Mouse (Mus musculus) C2C12 (cell line): Measurements from ENCODE around the gene Ube2b. TPM values are rescaled to one million over a fixed set of nuclear protein-coding genes. Genes with fewer than 3 reads are reported as not detected.

Source experiments
- H3K27me3 ChIP-seq: one replicate; pipeline ENCODE4 v1.6.1; 2011; ENCODE audit not compliant: control insufficient read depth, insufficient read depth, insufficient read length
- H3K36me3 ChIP-seq: one replicate; pipeline ENCODE4 v1.6.1; 2011; ENCODE audit not compliant: control insufficient read depth, insufficient read depth
- H3K4me3 ChIP-seq: one replicate; pipeline ENCODE4 v1.5.1; 2011; ENCODE audit warnings: mild to moderate bottlenecking, control low read depth; ENCODE audit not compliant: poor library complexity, insufficient read depth, severe bottlenecking
- H3K79me2 ChIP-seq: one replicate; pipeline ENCODE4 v1.6.1; 2011; ENCODE audit not compliant: control insufficient read depth, insufficient read depth
- H3K79me3 ChIP-seq: one replicate; pipeline ENCODE4 v1.6.1; 2011; ENCODE audit warnings: low read depth, control low read depth
- H3ac ChIP-seq: one replicate; pipeline ENCODE3; 2011; ENCODE audit warnings: low read depth; ENCODE audit not compliant: control insufficient read depth, insufficient read length
- CEBPB ChIP-seq: IDR thresholded peaks from one replicate; pipeline ENCODE4 v1.6.1; 2011; ENCODE audit warnings: low read depth, mild to moderate bottlenecking, control low read depth, moderate library complexity
- CTCF ChIP-seq: IDR thresholded peaks from one replicate; pipeline ENCODE4 v1.5.1; 2011; ENCODE audit not compliant: control insufficient read depth, insufficient read depth, insufficient read length
- FOSL1 ChIP-seq: IDR thresholded peaks from one replicate; pipeline ENCODE4 v1.8.0; 2011; ENCODE audit warnings: mild to moderate bottlenecking, low read length; ENCODE audit not compliant: poor library complexity, insufficient read depth, severe bottlenecking
- MAX ChIP-seq: IDR thresholded peaks from one replicate; pipeline ENCODE4 v1.6.1; 2011; ENCODE audit warnings: mild to moderate bottlenecking, control low read depth
- MYOD1 ChIP-seq: IDR thresholded peaks from one replicate; pipeline ENCODE4 v1.6.1; 2011; ENCODE audit warnings: low read depth; ENCODE audit not compliant: control insufficient read depth, insufficient read length
- MYOG ChIP-seq: IDR thresholded peaks from one replicate; pipeline ENCODE4 v1.6.1; 2011; ENCODE audit not compliant: control insufficient read depth, insufficient read length; ENCODE audit errors: extremely low read depth
- USF1 ChIP-seq: IDR thresholded peaks from one replicate; pipeline ENCODE4 v1.6.1; 2011; ENCODE audit warnings: low read depth, mild to moderate bottlenecking, control low read depth, moderate library complexity
- polyA plus RNA-seq: library from polyadenylated mRNA; unstranded; fragments of >200 nt; fragmentation: generic; extraction: Trizol; gene quantifications from one replicate; pipeline ENCODE4 v1.2.1, GENCODE M21; 2012; ENCODE audit warnings: missing spikeins

Gene Ube2b
- polyA plus RNA-seq, 1 experiment, result 49.4 TPM

DNA sequence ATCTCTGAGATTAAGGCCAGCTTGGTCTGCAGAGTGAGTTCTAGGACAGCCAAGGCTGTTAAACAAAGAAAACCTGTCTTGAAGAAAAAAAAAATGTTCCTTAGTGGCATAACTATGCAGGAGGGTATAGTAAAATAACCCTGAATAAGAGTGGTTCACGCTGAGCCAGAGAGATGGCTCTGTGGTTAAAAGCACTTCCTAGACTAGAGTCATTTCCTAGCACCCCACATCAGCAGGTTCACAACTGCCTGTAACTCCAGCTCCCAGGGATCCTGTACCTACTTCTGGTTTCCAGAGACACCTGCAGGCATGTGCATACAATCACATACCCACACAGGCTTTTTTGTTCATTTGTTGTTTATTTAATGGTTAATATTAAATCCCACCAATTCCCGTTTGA lies 5.0 kb upstream of the Ube2b start:
- Histone ChIP-seq H3K27me3 (no peaks in the 10 kb centered on the region), H3K79me2 (peaks cover 13% of the 10 kb centered on the region), H3K79me3 (no peaks in the 10 kb centered on the region), H3K4me3 (no peak overlapping the region), H3K36me3 (no peaks in the 10 kb centered on the region), H3ac (no peak overlapping the region)
- no peak for TF ChIP-seq USF1
- TF ChIP-seq CTCF, result no peak
- no peak for TF ChIP-seq MYOG
- TF ChIP-seq MAX, result no peak
- TF ChIP-seq MYOD1, result no peak
- no peak for TF ChIP-seq FOSL1
- TF ChIP-seq CEBPB, result no peak

DNA sequence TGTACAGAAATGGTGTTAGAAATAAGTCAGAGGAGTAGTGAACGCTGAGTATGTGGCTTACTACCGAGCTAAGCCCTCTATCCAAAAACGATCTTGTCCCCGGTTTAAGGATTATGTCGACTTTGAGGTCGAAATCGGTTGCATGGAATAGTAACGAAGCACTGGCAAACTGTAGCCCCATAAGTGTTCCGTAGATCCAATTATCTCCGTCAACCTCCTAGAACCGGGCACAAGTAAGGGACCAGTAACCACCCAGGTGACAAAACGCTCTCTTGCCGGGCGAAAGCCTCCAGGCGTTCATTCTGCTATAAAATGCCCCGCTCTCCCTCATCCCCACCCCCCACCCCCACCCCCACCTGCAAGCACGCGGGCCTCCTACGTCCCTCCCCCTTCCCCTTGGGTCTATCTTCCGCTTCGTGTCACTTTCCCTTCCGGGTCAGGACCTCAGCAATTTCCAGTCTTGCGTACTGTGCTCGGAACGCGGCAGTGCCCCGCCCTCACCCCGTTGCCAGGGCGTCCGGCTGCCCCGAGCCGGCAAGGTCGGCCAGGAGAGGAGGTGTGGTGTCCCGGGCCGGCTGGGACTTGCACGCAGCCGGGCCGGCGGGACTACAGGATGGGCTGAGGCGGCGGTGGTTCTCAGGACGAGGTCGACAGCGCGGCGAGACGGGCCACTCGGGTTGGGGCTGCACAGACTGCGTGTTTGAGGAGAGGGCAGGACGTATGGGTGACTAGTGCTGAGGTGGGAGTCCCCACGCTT lies 3.4 kb upstream of the Ube2b start, which contains the start of gene Cdkl3:
Gene Cdkl3, plus strand, starts transcription at position 450 of the 757 bp plus-strand sequence.
- peak within 1 kb of the TSS; percentile 81 for H3K4me3 ChIP-seq
- H3K79me3 ChIP-seq, result peaks cover 10% of the 10 kb centered on the region
- peak within 1 kb of the TSS; percentile 79 for H3ac ChIP-seq
- peaks cover 27% of the 10 kb centered on the region for H3K79me2 ChIP-seq
- H3K36me3 ChIP-seq, result no peaks in the 10 kb centered on the region
- no peaks in the 10 kb centered on the region for H3K27me3 ChIP-seq
- no peak for TF ChIP-seq USF1
- no peak for TF ChIP-seq CEBPB
- TF ChIP-seq FOSL1, result no peak
- TF ChIP-seq MYOD1, result no peak
- TF ChIP-seq MAX, result peak; percentile 80

DNA sequence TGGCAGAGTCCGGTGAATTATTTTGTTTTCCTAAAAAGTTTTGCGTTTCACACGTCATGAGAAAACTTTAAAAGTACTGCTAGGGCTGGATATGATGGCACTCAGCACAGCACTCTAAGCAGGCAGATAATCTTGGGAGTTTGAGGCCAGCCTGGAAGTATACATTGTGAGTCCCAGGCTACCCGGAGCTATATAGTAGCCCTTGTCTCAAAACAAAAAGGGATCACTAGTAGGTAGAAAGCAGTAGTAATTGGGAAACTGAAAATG lies 2.9 kb upstream of the Ube2b start:
- H3K79me3 ChIP-seq, result peaks cover 15% of the 10 kb centered on the region
- peak overlapping the region; percentile 81 for H3K4me3 ChIP-seq
- no peaks in the 10 kb centered on the region for H3K36me3 ChIP-seq
- TF ChIP-seq MAX, result no peak
- no peak for TF ChIP-seq MYOG
- TF ChIP-seq CEBPB, result no peak
- TF ChIP-seq USF1, result no peak
- TF ChIP-seq MYOD1, result no peak
- no peak for TF ChIP-seq CTCF
- no peak for TF ChIP-seq FOSL1
- H3K79me2 ChIP-seq, result peaks cover 33% of the 10 kb centered on the region
- H3K27me3 ChIP-seq, result no peaks in the 10 kb centered on the region
- H3ac ChIP-seq, result peak overlapping the region; percentile 65

DNA sequence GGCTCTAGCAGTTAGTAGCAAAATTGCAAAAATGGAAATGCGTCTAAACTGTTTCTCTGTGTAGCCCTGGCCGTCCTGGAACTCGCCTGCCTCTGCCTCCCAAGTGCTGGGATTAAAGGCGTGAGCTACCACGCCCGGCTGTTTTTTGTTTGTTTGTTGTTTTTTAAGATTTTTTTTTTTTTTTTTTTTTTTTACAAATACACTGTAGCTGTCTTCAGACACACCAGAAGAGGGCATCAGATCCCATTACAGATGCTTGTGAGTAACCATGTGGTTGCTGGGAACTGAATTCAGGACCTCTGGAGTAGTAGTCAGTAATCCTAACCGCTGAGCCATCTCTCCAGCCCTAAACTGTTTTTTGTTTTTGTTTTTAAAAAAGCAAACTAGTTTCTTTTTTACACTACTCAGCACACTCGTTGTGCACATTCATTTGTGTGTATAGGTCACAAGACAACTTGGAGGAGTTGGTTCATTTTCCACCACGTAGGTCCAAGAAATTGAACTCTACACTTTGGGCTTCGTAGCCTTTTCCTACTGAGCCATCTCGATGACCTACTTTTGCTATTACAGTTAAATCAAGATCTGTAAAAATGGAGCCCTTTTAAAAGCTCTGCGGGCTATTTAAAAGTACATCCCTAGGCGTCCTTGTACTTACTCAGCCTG lies 2.4 kb upstream of the Ube2b start:
- Histone ChIP-seq H3K4me3 (peak overlapping the region; percentile 81), H3K79me2 (peaks cover 37% of the 10 kb centered on the region), H3ac (no peak overlapping the region), H3K79me3 (peaks cover 20% of the 10 kb centered on the region), H3K36me3 (peaks cover 2% of the 10 kb centered on the region), H3K27me3 (no peaks in the 10 kb centered on the region)
- TF ChIP-seq FOSL1 (no peak), MYOD1 (no peak), CEBPB (no peak), MAX (no peak), MYOG (no peak), CTCF (no peak), USF1 (no peak)

DNA sequence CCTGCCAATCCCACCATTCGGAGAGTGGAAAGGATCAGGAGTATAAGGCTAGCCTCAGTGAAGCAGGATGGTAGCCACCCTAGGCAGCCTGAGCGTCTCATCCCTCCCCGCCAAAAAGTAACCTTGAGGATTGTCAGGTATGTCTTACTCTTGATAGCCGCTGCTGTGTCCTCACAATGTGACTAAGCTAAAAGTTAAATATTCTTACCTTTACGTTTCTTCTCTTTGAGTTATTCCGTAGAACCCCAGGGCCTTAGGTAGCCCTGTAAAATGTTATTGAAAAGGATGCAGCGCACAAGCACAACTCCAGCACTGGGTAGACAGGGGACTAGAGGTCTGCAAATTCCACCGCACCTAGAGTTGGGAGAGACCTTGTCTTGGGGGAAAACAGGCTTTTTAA lies 1.3 kb upstream of the Ube2b start:
- H3ac ChIP-seq, result no peak overlapping the region
- no peaks in the 10 kb centered on the region for H3K27me3 ChIP-seq
- no peak overlapping the region for H3K4me3 ChIP-seq

More for the DNA sequence above, 1.3 kb upstream of the Ube2b start:
- TF ChIP-seq CEBPB (no peak), MAX (no peak), USF1 (no peak), CTCF (no peak), MYOD1 (no peak), FOSL1 (no peak), MYOG (no peak)
- Histone ChIP-seq H3K79me2 (peaks cover 48% of the 10 kb centered on the region), H3K79me3 (peaks cover 31% of the 10 kb centered on the region), H3K36me3 (peaks cover 13% of the 10 kb centered on the region)
